Mouse (Mus musculus) colon, adult 2 months (tissue): ENCODE results near the gene Entpd5. TPM values are rescaled to one million over a fixed set of nuclear protein-coding genes. Genes with fewer than 3 reads are reported as not detected.

Experiments used
- polyA plus RNA-seq: library from polyadenylated mRNA; depleted of rRNA; stranded (reverse); fragments of >200 nt; gene quantifications from 2 replicates; pipeline ENCODE4 v1.2.3, GENCODE M21; 2012; rRNA removed

The Entpd5 gene
- polyA plus RNA-seq, result 26.7 and 27.6 TPM in 2 replicates

DNA sequence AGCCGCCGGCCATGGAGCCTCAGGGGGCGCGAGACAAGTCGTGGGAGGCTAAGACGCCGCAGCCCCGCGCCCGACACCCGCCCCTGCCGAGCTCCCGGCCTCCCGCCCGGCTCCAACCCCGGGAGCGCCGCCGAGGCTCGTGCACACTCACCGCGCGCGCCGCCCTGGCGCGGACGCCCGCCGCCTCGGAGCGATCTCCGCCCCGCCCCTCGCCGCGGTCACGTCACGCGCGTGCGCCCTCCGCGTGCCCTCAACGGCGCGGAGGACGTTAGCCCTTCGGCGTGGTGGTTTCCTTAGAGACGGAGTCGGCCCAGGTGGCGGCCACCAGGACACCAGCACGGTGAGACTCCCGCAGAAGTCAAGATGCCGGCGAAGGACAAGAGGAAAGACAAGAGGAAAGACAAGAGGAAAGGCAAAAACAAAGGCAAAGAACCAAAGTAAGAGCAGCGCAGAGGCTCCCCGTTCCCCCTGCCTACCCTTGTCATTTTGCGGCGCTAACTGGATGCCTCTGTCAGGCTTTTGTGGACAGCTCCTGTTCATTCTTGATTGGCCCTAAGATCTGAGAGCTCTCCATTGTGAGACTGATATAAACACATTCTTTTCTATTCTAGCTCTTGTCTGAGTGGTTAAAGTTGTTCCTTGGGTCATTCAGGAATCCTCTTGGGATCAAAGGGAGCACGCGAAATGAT is at the start of gene Entpd5, which contains the start of gene Bbof1:
TSS of gene Entpd5 (minus strand) at position 211 of the 689 bp plus-strand sequence.
TSS of gene Bbof1 (plus strand) at position 253 of the 689 bp plus-strand sequence.

DNA sequence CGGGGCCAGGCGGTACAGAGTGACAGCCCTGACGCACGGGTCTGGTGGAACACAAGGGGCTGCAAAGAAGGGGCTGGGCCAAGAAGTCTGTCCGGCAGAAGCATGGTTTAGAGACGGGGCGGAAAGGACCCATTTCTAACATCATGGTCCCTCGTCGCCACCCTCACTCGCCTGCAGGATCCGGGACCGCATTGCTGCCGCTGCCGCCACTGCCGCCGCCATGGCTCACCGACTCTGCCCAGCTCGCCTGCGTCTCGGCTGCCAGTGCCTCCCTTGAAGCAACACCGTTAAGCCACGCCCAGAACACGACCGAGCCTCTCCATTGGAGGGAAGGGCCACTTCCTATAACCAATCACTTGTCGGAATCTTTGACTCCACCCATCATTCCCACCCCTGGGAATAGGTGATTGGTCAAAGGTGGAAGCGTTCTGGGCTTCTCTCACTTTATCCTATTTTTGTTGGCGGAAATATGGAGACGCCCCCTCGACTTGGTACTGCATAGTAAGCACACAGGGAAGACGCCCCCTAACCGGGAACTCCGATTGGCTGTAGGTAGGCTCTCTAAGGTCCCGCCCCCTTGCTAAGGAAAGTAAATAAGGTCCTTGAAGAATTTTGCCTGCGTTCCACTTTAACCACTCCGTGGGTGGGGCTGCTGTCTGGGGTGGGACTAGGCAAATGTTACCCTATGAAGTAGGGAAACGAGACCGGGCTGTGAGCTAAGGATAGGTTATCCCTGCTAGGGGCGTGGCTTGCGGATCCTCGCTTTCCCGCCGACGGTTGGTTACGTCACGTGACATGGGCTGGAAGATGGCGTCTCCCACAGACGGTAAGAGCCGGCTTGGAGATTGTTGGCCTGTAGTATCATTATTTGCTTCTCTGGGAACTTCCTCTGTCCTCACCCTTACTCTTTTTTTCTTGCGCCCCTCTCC is 42.2 kb upstream of the Entpd5 start, which contains the start of the genes Aldh6a1 and Lin52:
TSS of gene Aldh6a1 (minus strand) at position 287 of the 929 bp plus-strand sequence.
TSS of gene Lin52 (plus strand) at position 705 of the 929 bp plus-strand sequence.

DNA sequence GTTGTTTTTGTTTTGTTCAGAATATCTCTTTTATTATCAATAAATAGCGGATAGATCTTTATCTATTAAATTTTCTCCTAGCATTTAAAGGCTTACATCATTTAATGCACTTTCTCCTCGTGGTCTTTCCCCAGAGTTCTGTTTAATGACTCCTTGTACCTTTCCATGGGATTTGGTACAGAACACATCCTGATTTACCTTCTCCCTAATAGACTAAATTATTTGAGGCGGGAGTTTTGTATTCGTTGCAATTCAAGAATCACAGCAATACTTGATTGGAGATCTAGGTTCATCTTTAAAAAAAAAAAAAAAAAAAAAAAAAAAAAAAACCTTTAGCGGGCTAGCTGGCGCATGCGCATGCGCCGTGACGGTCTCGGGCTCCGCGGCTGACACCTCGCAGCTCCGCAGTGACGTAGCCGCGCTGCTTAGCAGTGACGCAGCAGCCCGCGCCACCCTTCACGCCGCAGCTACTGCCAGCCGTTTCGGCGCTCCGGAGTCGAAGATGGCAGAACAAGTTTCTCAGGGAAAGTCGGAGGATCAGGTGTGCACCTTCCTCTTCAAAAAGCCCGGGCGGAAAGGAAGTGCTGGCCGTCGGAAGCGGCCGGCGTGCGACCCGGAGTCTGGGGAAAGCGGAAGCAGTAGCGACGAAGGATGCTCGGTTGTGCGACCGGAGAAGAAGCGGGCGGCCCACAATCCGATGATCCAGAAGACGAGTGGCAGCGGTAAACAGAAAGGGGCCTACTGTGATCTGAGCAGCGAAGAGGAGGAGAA is 8.2 kb upstream of the Entpd5 start, which contains the start of gene Rnf113a2:
TSS of gene Rnf113a2 (plus strand) at position 363 of the 771 bp plus-strand sequence.

DNA sequence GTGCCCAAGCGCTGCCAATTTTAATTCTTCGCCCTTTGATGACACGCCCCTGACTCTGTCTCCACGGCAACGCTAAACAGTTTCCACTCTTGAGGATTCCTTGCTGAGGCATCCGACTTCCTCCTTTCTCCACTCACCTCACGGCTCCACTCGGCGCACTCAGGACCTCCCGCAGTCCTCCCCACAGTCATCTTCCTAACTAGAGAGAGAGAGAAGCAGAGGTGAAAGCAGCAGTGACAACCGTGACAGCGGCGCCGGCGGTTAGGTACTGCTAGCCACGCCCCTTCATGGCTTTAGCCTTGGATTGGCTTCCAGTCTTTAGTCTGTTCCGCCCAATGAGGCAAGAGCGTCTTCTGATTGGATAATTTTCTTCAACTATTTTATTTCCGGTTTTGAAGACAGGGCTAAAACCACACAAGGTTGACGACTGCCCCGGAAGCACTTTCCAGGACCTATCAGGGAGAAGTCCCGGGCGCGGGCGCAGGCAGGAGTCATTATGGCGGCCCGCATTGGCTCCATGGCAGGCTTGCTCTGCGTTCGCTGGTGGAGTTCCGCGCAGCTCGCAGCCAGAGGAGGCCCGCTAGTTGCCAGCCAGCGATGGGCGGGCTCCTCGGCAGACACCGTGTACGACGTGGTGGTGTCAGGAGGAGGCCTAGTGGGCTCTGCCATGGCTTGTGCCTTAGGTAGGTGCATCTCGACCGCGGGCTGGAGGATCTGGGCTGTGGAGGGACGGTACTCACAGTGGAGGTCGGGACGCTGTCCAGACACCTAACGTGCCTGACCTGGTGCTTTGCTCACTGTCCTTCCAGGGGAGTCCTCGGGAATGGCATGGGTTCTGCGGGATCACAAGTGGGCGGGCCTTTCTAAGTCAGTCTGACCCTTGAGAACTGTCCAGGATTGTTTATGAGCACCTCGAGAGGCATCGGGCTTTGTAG is 47.0 kb downstream of the Entpd5 start, which contains the start of the genes Coq6 and Fam161b:
TSS of gene Coq6 (plus strand) at position 103 of the 935 bp plus-strand sequence.
TSS of gene Fam161b (minus strand) at position 279 of the 935 bp plus-strand sequence.

Other genes starting within 250 kb of the Entpd5 start
- gene Elmsan1, start 190.1 kb downstream of the Entpd5 start, polyA plus RNA-seq, result 16.2 and 18.4 TPM in 2 replicates
- 6.3 and 7.1 TPM in 2 replicates for gene Ptgr2, start 123.8 kb downstream of the Entpd5 start, polyA plus RNA-seq
- 12.9 and 14.4 TPM in 2 replicates for gene Zfp410, start 92.2 kb downstream of the Entpd5 start, polyA plus RNA-seq
- 36.0 and 42.9 TPM in 2 replicates for gene Coq6, start 47.4 kb downstream of the Entpd5 start, polyA plus RNA-seq
- gene Fam161b, start 47.2 kb downstream of the Entpd5 start, polyA plus RNA-seq, result 0.92 and 1.4 TPM in 2 replicates
- gene Bbof1, start within 50 bp of the Entpd5 start, polyA plus RNA-seq, result 0.08 TPM in 1 of 2 replicates, not detected in the other
- 3.1 and 3.3 TPM in 2 replicates for gene Rnf113a2, start 8.2 kb upstream of the Entpd5 start, polyA plus RNA-seq
- gene Aldh6a1, start 42.0 kb upstream of the Entpd5 start, polyA plus RNA-seq, result 5.4 and 5.7 TPM in 2 replicates
- 4.9 TPM in 2 replicates for gene Lin52, start 42.4 kb upstream of the Entpd5 start, polyA plus RNA-seq
- gene Vsx2, start 160.7 kb upstream of the Entpd5 start, polyA plus RNA-seq, result not detected in 2 replicates
- gene Abcd4, start 208.4 kb upstream of the Entpd5 start, polyA plus RNA-seq, result 20.9 and 21.1 TPM in 2 replicates
- not detected in 2 replicates for gene Vrtn, start 232.0 kb upstream of the Entpd5 start, polyA plus RNA-seq